Mouse (Mus musculus) midbrain, embryonic 13.5 days (tissue): Measurements from ENCODE around the gene Espn. TPM values are rescaled to one million over a fixed set of nuclear protein-coding genes. Genes with fewer than 3 reads are reported as not detected.

Source experiments
- ATAC-seq: fragments of 200-750 bp; cut with Nextera tagmentation; 2 replicates; pipeline ENCODE4 v1.8.0; 2017; ENCODE audit warnings: mild to moderate bottlenecking, moderate TSS enrichment, moderate library complexity
- H3K27ac ChIP-seq: fragments of 300-500 bp; sonication (generic); 2 replicates; pipeline ENCODE4 v1.5.1; 2015; ENCODE audit warnings: inconsistent platforms, mild to moderate bottlenecking, moderate library complexity
- H3K27me3 ChIP-seq: fragments of 300-500 bp; sonication (generic); 2 replicates; pipeline ENCODE4 v1.6.1; 2015; ENCODE audit warnings: mild to moderate bottlenecking, inconsistent platforms
- H3K36me3 ChIP-seq: fragments of 300-500 bp; sonication (generic); 2 replicates; pipeline ENCODE4 v1.6.1; 2015; ENCODE audit warnings: mild to moderate bottlenecking, inconsistent platforms
- H3K4me1 ChIP-seq: fragments of 300-500 bp; sonication (generic); replicated peaks from 2 replicates; pipeline ENCODE4 v1.6.1; 2015; ENCODE audit warnings: inconsistent platforms
- H3K4me2 ChIP-seq: fragments of 300-500 bp; sonication (generic); replicated peaks from 2 replicates; pipeline ENCODE4 v1.6.1; 2015; ENCODE audit warnings: moderate library complexity, mild to moderate bottlenecking, inconsistent platforms
- H3K4me3 ChIP-seq: fragments of 300-500 bp; sonication (generic); replicated peaks from 2 replicates; pipeline ENCODE4 v1.5.1; 2015; ENCODE audit warnings: mild to moderate bottlenecking, inconsistent platforms
- H3K9ac ChIP-seq: fragments of 300-500 bp; sonication (generic); replicated peaks from 2 replicates; pipeline ENCODE4 v1.6.1; 2015; ENCODE audit warnings: mild to moderate bottlenecking, inconsistent platforms
- H3K9me3 ChIP-seq: fragments of 300-500 bp; sonication (generic); 2 replicates; pipeline ENCODE4 v1.6.1; 2016; ENCODE audit warnings: mild to moderate bottlenecking, inconsistent platforms
- WGBS: fragments of 180-500 bp; shearing (Covaris S2); methylation state at CpG from one replicate; pipeline ENCODE4 v1.1.7; 2015; 5-methylcytosine and 5-hydroxymethylcytosine counted together
- polyA plus RNA-seq: library from polyadenylated mRNA; unstranded; fragments of >200 nt; fragmentation: Nextera tagmentation; extraction: Ambion mirVana; gene quantifications from 2 replicates; pipeline ENCODE4 v1.2.1, GENCODE M21; 2015

Gene Espn
- polyA plus RNA-seq, 1 experiment from 2014 or later, result 0.07 TPM

- Histone ChIP-seq H3K4me2 (no peak overlapping the region), H3K36me3 (no peaks in the 10 kb centered on the region), H3K9ac (no peak overlapping the region), H3K4me1 (peaks cover 9% of the 10 kb centered on the region), H3K4me3 (no peak overlapping the region), H3K27ac (no peak overlapping the region), H3K9me3 (no peaks in the 10 kb centered on the region), H3K27me3 (peaks cover 58% of the 10 kb centered on the region)
- no peak for ATAC-seq
- WGBS, result 31% methylated on average over 6 of the region's 6 CpGs
Measured at GRCm38 (mm10) chr4:152140441-152140840, 11.7 kb downstream of the Espn start.

- H3K4me3 ChIP-seq, result peak overlapping the region; percentile 38
- no peak overlapping the region for H3K27ac ChIP-seq
- H3K9ac ChIP-seq, result no peak overlapping the region
- no peaks in the 10 kb centered on the region for H3K36me3 ChIP-seq
- no peaks in the 10 kb centered on the region for H3K9me3 ChIP-seq
- 2% methylated on average over 50 of the region's 51 CpGs for WGBS
- H3K4me1 ChIP-seq, result peaks cover 9% of the 10 kb centered on the region
- ATAC-seq, result peak; percentile 75
- H3K4me2 ChIP-seq, result peak overlapping the region; percentile 59
- H3K27me3 ChIP-seq, result peaks cover 71% of the 10 kb centered on the region
Measured at GRCm38 (mm10) chr4:152138497-152139260, 13.5 kb downstream of the Espn start.

- Histone ChIP-seq H3K27ac (no peak overlapping the region), H3K9ac (no peak overlapping the region), H3K9me3 (no peaks in the 10 kb centered on the region), H3K4me1 (peaks cover 13% of the 10 kb centered on the region), H3K36me3 (no peaks in the 10 kb centered on the region), H3K4me3 (no peak overlapping the region), H3K27me3 (peaks cover 83% of the 10 kb centered on the region), H3K4me2 (no peak overlapping the region)
- 89% methylated on average over 2 of the region's 2 CpGs for WGBS
- no peak for ATAC-seq
Measured at GRCm38 (mm10) chr4:152136876-152137250, 15.3 kb downstream of the Espn start.

GRCm38 (mm10) chr4:152136112-152136875 is 15.9 kb downstream of the Espn start:
- Histone ChIP-seq H3K27ac (no peak overlapping the region), H3K9me3 (no peaks in the 10 kb centered on the region), H3K4me3 (no peak overlapping the region), H3K27me3 (peaks cover 83% of the 10 kb centered on the region), H3K36me3 (no peaks in the 10 kb centered on the region), H3K4me2 (no peak overlapping the region), H3K4me1 (peaks cover 19% of the 10 kb centered on the region), H3K9ac (no peak overlapping the region)
- no peak for ATAC-seq
- 35% methylated on average over 6 of the region's 6 CpGs for WGBS

- Histone ChIP-seq H3K4me1 (peaks cover 28% of the 10 kb centered on the region), H3K9me3 (no peaks in the 10 kb centered on the region), H3K36me3 (no peaks in the 10 kb centered on the region), H3K27me3 (peaks cover 84% of the 10 kb centered on the region), H3K4me2 (no peak overlapping the region), H3K27ac (no peak overlapping the region), H3K9ac (no peak overlapping the region), H3K4me3 (no peak overlapping the region)
- no peak for ATAC-seq
- WGBS, result 80% methylated on average over 12 of the region's 12 CpGs
Measured at GRCm38 (mm10) chr4:152135363-152135762, 16.8 kb downstream of the Espn start.

GRCm38 (mm10) chr4:152134507-152134906 is 17.7 kb downstream of the Espn start:
- peaks cover 86% of the 10 kb centered on the region for H3K27me3 ChIP-seq

GRCm38 (mm10) chr4:152133213-152133612 is 19.0 kb downstream of the Espn start:
- H3K4me2 ChIP-seq, result no peak overlapping the region
- H3K4me1 ChIP-seq, result peaks cover 21% of the 10 kb centered on the region
- 52% methylated on average over 5 of the region's 5 CpGs for WGBS
- peaks cover 89% of the 10 kb centered on the region for H3K27me3 ChIP-seq
- no peak for ATAC-seq
- H3K27ac ChIP-seq, result no peak overlapping the region
- no peak overlapping the region for H3K9ac ChIP-seq
- H3K4me3 ChIP-seq, result no peak overlapping the region
- H3K36me3 ChIP-seq, result no peaks in the 10 kb centered on the region
- no peaks in the 10 kb centered on the region for H3K9me3 ChIP-seq

More at GRCm38 (mm10) chr4:152134507-152134906, 17.7 kb downstream of the Espn start:
- H3K9me3 ChIP-seq, result no peaks in the 10 kb centered on the region
- H3K4me3 ChIP-seq, result no peak overlapping the region
- H3K4me1 ChIP-seq, result peaks cover 30% of the 10 kb centered on the region
- no peak for ATAC-seq
- H3K27ac ChIP-seq, result no peak overlapping the region
- no peak overlapping the region for H3K4me2 ChIP-seq
- H3K36me3 ChIP-seq, result no peaks in the 10 kb centered on the region
- no peak overlapping the region for H3K9ac ChIP-seq

- Histone ChIP-seq H3K9me3 (no peaks in the 10 kb centered on the region), H3K27ac (no peak overlapping the region), H3K36me3 (no peaks in the 10 kb centered on the region), H3K4me3 (no peak overlapping the region), H3K27me3 (peaks cover 91% of the 10 kb centered on the region), H3K4me2 (no peak overlapping the region), H3K4me1 (peaks cover 21% of the 10 kb centered on the region), H3K9ac (no peak overlapping the region)
- WGBS, result 30% methylated on average over 10 of the region's 10 CpGs
- no peak for ATAC-seq
Measured at GRCm38 (mm10) chr4:152132772-152133169, 19.4 kb downstream of the Espn start.

GRCm38 (mm10) chr4:152131809-152132771 is 20.1 kb downstream of the Espn start:
- H3K4me1 ChIP-seq, result peaks cover 21% of the 10 kb centered on the region
- WGBS, result 5% methylated on average over 50 of the region's 50 CpGs
- H3K4me2 ChIP-seq, result peak overlapping the region; percentile 56
- peaks cover 93% of the 10 kb centered on the region for H3K27me3 ChIP-seq
- H3K27ac ChIP-seq, result no peak overlapping the region
- no peaks in the 10 kb centered on the region for H3K36me3 ChIP-seq
- peak overlapping the region; percentile 36 for H3K4me3 ChIP-seq
- H3K9ac ChIP-seq, result no peak overlapping the region
- no peaks in the 10 kb centered on the region for H3K9me3 ChIP-seq
- no peak for ATAC-seq

- under 1% methylated on average over 57 of the region's 85 CpGs for WGBS
- no peak overlapping the region for H3K27ac ChIP-seq
- H3K4me1 ChIP-seq, result peaks cover 29% of the 10 kb centered on the region
- H3K4me3 ChIP-seq, result peak overlapping the region; percentile 36
- H3K36me3 ChIP-seq, result no peaks in the 10 kb centered on the region
- 0 out of 2 replicates have a peak overlapping the region, but pooled peaks have one; percentile 32 for H3K9ac ChIP-seq
- ATAC-seq, result peak; percentile 77
- peaks cover 95% of the 10 kb centered on the region for H3K27me3 ChIP-seq
- H3K9me3 ChIP-seq, result no peaks in the 10 kb centered on the region
- peak overlapping the region; percentile 56 for H3K4me2 ChIP-seq
Measured at GRCm38 (mm10) chr4:152130771-152131653, 21.2 kb downstream of the Espn start.

- no peak overlapping the region for H3K4me2 ChIP-seq
- peaks cover 100% of the 10 kb centered on the region for H3K27me3 ChIP-seq
- no peak overlapping the region for H3K27ac ChIP-seq
- ATAC-seq, result no peak
- no peak overlapping the region for H3K4me3 ChIP-seq
- H3K9me3 ChIP-seq, result no peaks in the 10 kb centered on the region
- H3K36me3 ChIP-seq, result no peaks in the 10 kb centered on the region
- WGBS, result 19% methylated on average over 13 of the region's 13 CpGs
- no peak overlapping the region for H3K9ac ChIP-seq
- peaks cover 38% of the 10 kb centered on the region for H3K4me1 ChIP-seq
Measured at GRCm38 (mm10) chr4:152129395-152129930, 22.7 kb downstream of the Espn start.
